Mouse (Mus musculus) small intestine, adult 2 months (tissue): Measurements from ENCODE around the gene Nr2e1. TPM values are rescaled to one million over a fixed set of nuclear protein-coding genes. Genes with fewer than 3 reads are reported as not detected.

Experiments used
- H3K27ac ChIP-seq: fragments of 200-500 bp; 2 replicates; pipeline ENCODE4 v1.5.1; 2012; ENCODE audit warnings: low read depth, low read length, control low read depth, inconsistent platforms; ENCODE audit not compliant: insufficient read depth
- H3K27me3 ChIP-seq: fragments of 200-500 bp; 2 replicates; pipeline ENCODE4 v1.6.1; 2012; ENCODE audit warnings: mild to moderate bottlenecking, moderate library complexity, low read length, inconsistent platforms; ENCODE audit not compliant: control insufficient read depth, insufficient read depth
- H3K36me3 ChIP-seq: fragments of 200-500 bp; 2 replicates; pipeline ENCODE4 v1.6.1; 2012; ENCODE audit warnings: mild to moderate bottlenecking, low read length, control low read depth, inconsistent platforms; ENCODE audit not compliant: control insufficient read depth, insufficient read depth
- H3K4me1 ChIP-seq: fragments of 200-500 bp; 2 replicates; pipeline ENCODE4 v1.6.1; 2012; ENCODE audit warnings: low read length, inconsistent platforms, mixed read lengths; ENCODE audit not compliant: control insufficient read depth, insufficient read depth, insufficient read length
- H3K4me3 ChIP-seq: fragments of 200-500 bp; 2 replicates; pipeline ENCODE4 v1.5.1; 2012; ENCODE audit warnings: low read depth, mild to moderate bottlenecking, control low read depth, inconsistent platforms, low read length, moderate library complexity
- CTCF ChIP-seq: fragments of 200-500 bp; IDR thresholded peaks from 2 replicates; pipeline ENCODE4 v1.5.1; 2012; ENCODE audit warnings: low read depth, mild to moderate bottlenecking, control low read depth, inconsistent platforms, low read length, moderate library complexity, mixed read lengths; ENCODE audit not compliant: insufficient replicate concordance, insufficient read length; ENCODE audit errors: extremely low read depth
- POLR2A ChIP-seq: fragments of 200-500 bp; IDR thresholded peaks from 2 replicates; pipeline ENCODE4 v1.6.1; 2012; ENCODE audit warnings: low read depth, mild to moderate bottlenecking, control low read depth, inconsistent platforms, low read length, moderate library complexity
- WGBS: fragments of 180-500 bp; shearing (Covaris S2); methylation state at CpG from one replicate; pipeline ENCODE4 v1.1.7; 2018; 5-methylcytosine and 5-hydroxymethylcytosine counted together
- polyA plus RNA-seq: library from polyadenylated mRNA; depleted of rRNA; stranded (reverse); fragments of >200 nt; gene quantifications from 2 replicates; pipeline ENCODE4 v1.2.3, GENCODE M21; 2012

Nr2e1 gene
- polyA plus RNA-seq, 1 experiment = not detected

- 7% methylated on average over 29 of the region's 29 CpGs for WGBS
- peaks cover 7% of the 10 kb centered on the region for H3K4me1 ChIP-seq
- peaks cover 83% of the 10 kb centered on the region for H3K27me3 ChIP-seq
- H3K4me3 ChIP-seq = no peak overlapping the region
- H3K27ac ChIP-seq = no peak overlapping the region
- TF ChIP-seq CTCF = no peak
- TF ChIP-seq POLR2A = no peak
- H3K36me3 ChIP-seq = no peaks in the 10 kb centered on the region
Observed at GRCm38 (mm10) chr10:42580131-42580950, 3.1 kb downstream of the Nr2e1 start.

- Histone ChIP-seq H3K4me1 (peaks cover 7% of the 10 kb centered on the region), H3K36me3 (no peaks in the 10 kb centered on the region), H3K27ac (no peak overlapping the region), H3K4me3 (no peak overlapping the region), H3K27me3 (peaks cover 82% of the 10 kb centered on the region)
- no peak for TF ChIP-seq POLR2A
- TF ChIP-seq CTCF = no peak
- WGBS = 2% methylated on average over 41 of the region's 41 CpGs
Observed at GRCm38 (mm10) chr10:42579475-42580130, 3.8 kb downstream of the Nr2e1 start.

- 5% methylated on average over 22 of the region's 22 CpGs for WGBS
- Histone ChIP-seq H3K4me1 (peaks cover 7% of the 10 kb centered on the region), H3K27me3 (peaks cover 82% of the 10 kb centered on the region), H3K36me3 (no peaks in the 10 kb centered on the region), H3K27ac (no peak overlapping the region), H3K4me3 (no peak overlapping the region)
- TF ChIP-seq POLR2A (no peak), CTCF (no peak)
Observed at GRCm38 (mm10) chr10:42578698-42579474, 4.5 kb downstream of the Nr2e1 start.

GRCm38 (mm10) chr10:42578281-42578675 is 5.2 kb downstream of the Nr2e1 start:
- Histone ChIP-seq H3K4me3 (no peak overlapping the region), H3K4me1 (peaks cover 4% of the 10 kb centered on the region; the same call in 1 of the 2 replicates), H3K27ac (no peak overlapping the region), H3K27me3 (peaks cover 82% of the 10 kb centered on the region), H3K36me3 (no peaks in the 10 kb centered on the region)
- 4% methylated on average over 15 of the region's 15 CpGs for WGBS
- TF ChIP-seq POLR2A = no peak
- TF ChIP-seq CTCF = no peak

- Histone ChIP-seq H3K27me3 (peaks cover 82% of the 10 kb centered on the region), H3K27ac (no peak overlapping the region), H3K4me3 (no peak overlapping the region), H3K4me1 (peaks cover 3% of the 10 kb centered on the region; the same call in 1 of the 2 replicates), H3K36me3 (no peaks in the 10 kb centered on the region)
- no peak for TF ChIP-seq POLR2A
- TF ChIP-seq CTCF = no peak
- 5% methylated on average over 15 of the region's 15 CpGs for WGBS
Observed at GRCm38 (mm10) chr10:42577525-42578280, 5.7 kb downstream of the Nr2e1 start.

- no peak overlapping the region for H3K4me3 ChIP-seq
- no peaks in the 10 kb centered on the region for H3K36me3 ChIP-seq
- peaks cover 72% of the 10 kb centered on the region for H3K27me3 ChIP-seq
- no peak for TF ChIP-seq CTCF
- TF ChIP-seq POLR2A = no peak
- WGBS = 5% methylated on average over 10 of the region's 10 CpGs
- H3K27ac ChIP-seq = no peak overlapping the region
- peaks cover 3% of the 10 kb centered on the region; the same call in 1 of the 2 replicates for H3K4me1 ChIP-seq
Observed at GRCm38 (mm10) chr10:42574639-42575038, 8.8 kb downstream of the Nr2e1 start.
